Mouse (Mus musculus): Measurements from ENCODE around the gene Gm49355. TPM values are rescaled to one million over a fixed set of nuclear protein-coding genes. Genes with fewer than 3 reads are reported as not detected.
A peak's percentile ranks its signal among the peaks of the same experiment; 100 is the strongest.
"Not testable (repeated sequence)": the region's sequence is repeated elsewhere in the genome, so short reads cannot be mapped to it uniquely, and the experiment has no call there.

Gm49355 gene
- 0.15 and 0.17 TPM in 2 replicates for polyA plus RNA-seq (2015; fragmentation: Nextera tagmentation; extraction: Ambion mirVana)

GRCm38 (mm10) chr14:12283641-12284040 is at the start of gene Gm49355:
Gene Gm49355, plus strand, starts transcription at chr14:12283976.
- Histone ChIP-seq H3K4me2 (replicated peaks) (peak within 1 kb of the TSS; percentile 78), H3K27me3 (no peaks in the 10 kb centered on the region), H3K9ac (replicated peaks) (peak within 1 kb of the TSS; percentile 84), H3K9me3 (no peaks in the 10 kb centered on the region), H3K4me1 (replicated peaks) (0 out of 2 replicates have a peak, but pooled peaks cover 4% of the 10 kb centered on the region), H3K36me3 (no peaks in the 10 kb centered on the region), H3K4me3 (replicated peaks) (peak within 1 kb of the TSS; percentile 81), H3K27ac (peak within 1 kb of the TSS; percentile 80)
- WGBS: 78% methylated on average over 6 of the region's 6 CpGs
- ATAC-seq: peak; percentile 69

- Histone ChIP-seq H3K4me3 (replicated peaks) (no peak overlapping the region), H3K9ac (replicated peaks) (no peak overlapping the region)
- WGBS: 83% methylated on average over 4 of the region's 4 CpGs
Observed at GRCm38 (mm10) chr14:12243726-12244125, 40.0 kb upstream of the Gm49355 start.

GRCm38 (mm10) chr14:12276031-12276430 is 7.7 kb upstream of the Gm49355 start:
- Histone ChIP-seq H3K27ac (no peak overlapping the region), H3K27me3 (no peaks in the 10 kb centered on the region), H3K4me2 (replicated peaks) (no peak overlapping the region), H3K9ac (replicated peaks) (no peak overlapping the region), H3K4me1 (replicated peaks) (no peaks in the 10 kb centered on the region), H3K4me3 (replicated peaks) (no peak overlapping the region), H3K36me3 (no peaks in the 10 kb centered on the region), H3K9me3 (no peaks in the 10 kb centered on the region)
- ATAC-seq: no peak
- 62% methylated on average over 3 of the region's 3 CpGs for WGBS

More at GRCm38 (mm10) chr14:12243726-12244125, 40.0 kb upstream of the Gm49355 start:
- no peak overlapping the region for H3K4me2 ChIP-seq (replicated peaks)
- peaks cover 9% of the 10 kb centered on the region for H3K36me3 ChIP-seq
- ATAC-seq: no peak
- no peaks in the 10 kb centered on the region for H3K4me1 ChIP-seq (replicated peaks)
- no peak overlapping the region for H3K27ac ChIP-seq
- H3K9me3 ChIP-seq: no peaks in the 10 kb centered on the region
- H3K27me3 ChIP-seq: no peaks in the 10 kb centered on the region

- WGBS: 1% methylated on average over 48 of the region's 48 CpGs
- Histone ChIP-seq H3K36me3 (0 out of 2 replicates have a peak, but pooled peaks cover 3% of the 10 kb centered on the region), H3K4me3 (replicated peaks) (peak within 1 kb of the TSS; percentile 81), H3K27ac (peak within 1 kb of the TSS; percentile 80), H3K9ac (replicated peaks) (peak within 1 kb of the TSS; percentile 84), H3K9me3 (no peaks in the 10 kb centered on the region), H3K27me3 (no peaks in the 10 kb centered on the region), H3K4me1 (replicated peaks) (0 out of 2 replicates have a peak, but pooled peaks cover 4% of the 10 kb centered on the region), H3K4me2 (replicated peaks) (peak within 1 kb of the TSS; percentile 78)
- peak; percentile 99 for ATAC-seq
Observed at GRCm38 (mm10) chr14:12284141-12284912, 551 bp downstream of the Gm49355 start, which contains the start of gene 3830406C13Rik. Gene 3830406C13Rik, plus strand, starts transcription at chr14:12284173.

GRCm38 (mm10) chr14:12289747-12290146 is 6.0 kb downstream of the Gm49355 start:
- not testable (repeated sequence) for H3K9ac ChIP-seq (replicated peaks); H3K9me3 ChIP-seq; H3K4me2 ChIP-seq (replicated peaks); H3K4me1 ChIP-seq (replicated peaks); H3K27me3 ChIP-seq; H3K36me3 ChIP-seq; H3K4me3 ChIP-seq (replicated peaks); H3K27ac ChIP-seq; ATAC-seq

- Histone ChIP-seq H3K9me3 (no peaks in the 10 kb centered on the region), H3K27me3 (no peaks in the 10 kb centered on the region), H3K27ac (no peak overlapping the region), H3K4me2 (replicated peaks) (no peak overlapping the region), H3K36me3 (no peaks in the 10 kb centered on the region), H3K4me1 (replicated peaks) (no peaks in the 10 kb centered on the region), H3K4me3 (replicated peaks) (no peak overlapping the region), H3K9ac (replicated peaks) (no peak overlapping the region)
- WGBS: 90% methylated on average over 7 of the region's 7 CpGs
- ATAC-seq: no peak
Observed at GRCm38 (mm10) chr14:12296391-12296790, 12.6 kb downstream of the Gm49355 start.

GRCm38 (mm10) chr14:12299171-12299570 is 15.4 kb downstream of the Gm49355 start:
- H3K27me3 ChIP-seq: no peaks in the 10 kb centered on the region
- no peak overlapping the region for H3K27ac ChIP-seq
- H3K9me3 ChIP-seq: no peaks in the 10 kb centered on the region
- H3K9ac ChIP-seq (replicated peaks): no peak overlapping the region
- ATAC-seq: no peak
- H3K4me2 ChIP-seq (replicated peaks): no peak overlapping the region
- H3K36me3 ChIP-seq: no peaks in the 10 kb centered on the region
- no peak overlapping the region for H3K4me3 ChIP-seq (replicated peaks)
- no peaks in the 10 kb centered on the region for H3K4me1 ChIP-seq (replicated peaks)

- no peak overlapping the region for H3K4me3 ChIP-seq (replicated peaks)
- no peaks in the 10 kb centered on the region for H3K9me3 ChIP-seq
- H3K36me3 ChIP-seq: no peaks in the 10 kb centered on the region
- H3K27me3 ChIP-seq: no peaks in the 10 kb centered on the region
- no peaks in the 10 kb centered on the region for H3K4me1 ChIP-seq (replicated peaks)
- WGBS: 30% methylated on average over 6 of the region's 6 CpGs
- H3K9ac ChIP-seq (replicated peaks): no peak overlapping the region
- ATAC-seq: peak; percentile 30; the same call in 1 of the 2 replicates
- H3K4me2 ChIP-seq (replicated peaks): no peak overlapping the region
- no peak overlapping the region for H3K27ac ChIP-seq
Observed at GRCm38 (mm10) chr14:12299654-12300053, 15.9 kb downstream of the Gm49355 start.

GRCm38 (mm10) chr14:12300275-12300674 is 16.5 kb downstream of the Gm49355 start:
- H3K27ac ChIP-seq: no peak overlapping the region
- H3K4me2 ChIP-seq (replicated peaks): no peak overlapping the region
- no peaks in the 10 kb centered on the region for H3K27me3 ChIP-seq
- ATAC-seq: no peak
- no peaks in the 10 kb centered on the region for H3K4me1 ChIP-seq (replicated peaks)
- 72% methylated on average over 4 of the region's 4 CpGs for WGBS
- no peaks in the 10 kb centered on the region for H3K36me3 ChIP-seq
- H3K9ac ChIP-seq (replicated peaks): no peak overlapping the region
- H3K4me3 ChIP-seq (replicated peaks): no peak overlapping the region
- H3K9me3 ChIP-seq: no peaks in the 10 kb centered on the region

- H3K4me3 ChIP-seq (replicated peaks): no peak overlapping the region
- H3K27ac ChIP-seq: no peak overlapping the region
- H3K27me3 ChIP-seq: no peaks in the 10 kb centered on the region
- no peak overlapping the region for H3K9ac ChIP-seq (replicated peaks)
- H3K4me1 ChIP-seq (replicated peaks): no peaks in the 10 kb centered on the region
- no peak overlapping the region for H3K4me2 ChIP-seq (replicated peaks)
- no peak for ATAC-seq
- H3K36me3 ChIP-seq: no peaks in the 10 kb centered on the region
- H3K9me3 ChIP-seq: no peaks in the 10 kb centered on the region
- 66% methylated on average over 3 of the region's 3 CpGs for WGBS
Observed at GRCm38 (mm10) chr14:12300677-12301076, 16.9 kb downstream of the Gm49355 start.

- no peaks in the 10 kb centered on the region for H3K9me3 ChIP-seq
- ATAC-seq: no peak
- 52% methylated on average over 2 of the region's 2 CpGs for WGBS
Observed at GRCm38 (mm10) chr14:12303106-12303505, 19.3 kb downstream of the Gm49355 start.

GRCm38 (mm10) chr14:12333622-12334021 is 49.8 kb downstream of the Gm49355 start:
- H3K4me3 ChIP-seq (replicated peaks): no peak overlapping the region
- 81% methylated on average over 7 of the region's 7 CpGs for WGBS
- H3K36me3 ChIP-seq: no peaks in the 10 kb centered on the region
- peaks cover 6% of the 10 kb centered on the region for H3K4me1 ChIP-seq (replicated peaks)
- no peak overlapping the region for H3K9ac ChIP-seq (replicated peaks)
- ATAC-seq: no peak
- no peak overlapping the region for H3K27ac ChIP-seq
- peaks cover 82% of the 10 kb centered on the region for H3K27me3 ChIP-seq
- no peaks in the 10 kb centered on the region for H3K9me3 ChIP-seq
- no peak overlapping the region for H3K4me2 ChIP-seq (replicated peaks)

More at GRCm38 (mm10) chr14:12303106-12303505, 19.3 kb downstream of the Gm49355 start:
- H3K27me3 ChIP-seq: no peaks in the 10 kb centered on the region; the same call in 1 of the 2 replicates
- no peaks in the 10 kb centered on the region for H3K4me1 ChIP-seq (replicated peaks)
- no peak overlapping the region for H3K9ac ChIP-seq (replicated peaks)
- no peaks in the 10 kb centered on the region for H3K36me3 ChIP-seq
- H3K4me3 ChIP-seq (replicated peaks): no peak overlapping the region
- H3K4me2 ChIP-seq (replicated peaks): no peak overlapping the region
- no peak overlapping the region for H3K27ac ChIP-seq

Data from midbrain, embryonic 13.5 days (tissue).